Mouse (Mus musculus) hindbrain, embryonic 11.5 days (tissue): ENCODE data around the gene Fam71e1. TPM values are rescaled to one million over a fixed set of nuclear protein-coding genes. Genes with fewer than 3 reads are reported as not detected.

Experiments
- ATAC-seq: fragments of 200-750 bp; cut with Nextera tagmentation; 2 replicates; pipeline ENCODE4 v1.8.0; 2017; ENCODE audit warnings: mild to moderate bottlenecking, moderate TSS enrichment, moderate library complexity; ENCODE audit not compliant: low FRiP score
- DNase-seq: peaks from one replicate; pipeline ENCODE4 v3.0.0-alpha.2; 2015; ENCODE audit warnings: low spot score
- H3K27ac ChIP-seq: fragments of 300-500 bp; sonication (generic); 2 replicates; pipeline ENCODE4 v1.5.1; 2014; ENCODE audit warnings: mild to moderate bottlenecking, low read depth, low read length
- H3K27me3 ChIP-seq: fragments of 300-500 bp; sonication (generic); 2 replicates; pipeline ENCODE4 v1.6.1; 2014; ENCODE audit warnings: mild to moderate bottlenecking, low read length, moderate library complexity, mixed read lengths; ENCODE audit not compliant: control insufficient read depth, insufficient read depth
- H3K36me3 ChIP-seq: fragments of 300-500 bp; sonication (generic); 2 replicates; pipeline ENCODE4 v1.6.1; 2014; ENCODE audit warnings: mild to moderate bottlenecking, low read length, moderate library complexity, mixed read lengths; ENCODE audit not compliant: control insufficient read depth, insufficient read depth
- H3K4me1 ChIP-seq: fragments of 300-500 bp; sonication (generic); replicated peaks from 2 replicates; pipeline ENCODE4 v1.6.1; 2014; ENCODE audit warnings: low read length, mixed read lengths; ENCODE audit not compliant: control insufficient read depth, insufficient read depth
- H3K4me2 ChIP-seq: fragments of 300-500 bp; sonication (generic); replicated peaks from 2 replicates; pipeline ENCODE4 v1.6.1; 2014; ENCODE audit warnings: mild to moderate bottlenecking, low read depth, low read length
- H3K4me3 ChIP-seq: fragments of 300-500 bp; sonication (generic); 2 replicates; pipeline ENCODE4 v1.5.1; 2014; ENCODE audit warnings: low read depth, low read length
- H3K9ac ChIP-seq: fragments of 300-500 bp; sonication (generic); 2 replicates; pipeline ENCODE4 v1.6.1; 2014; ENCODE audit warnings: low read depth, low read length
- H3K9me3 ChIP-seq: fragments of 300-500 bp; sonication (generic); 2 replicates; pipeline ENCODE4 v1.6.1; 2016; ENCODE audit warnings: low read length; ENCODE audit not compliant: control insufficient read depth
- WGBS: fragments of 180-500 bp; shearing (Covaris S2); extraction: QIAGEN DNeasy Blood & Tissue Kit; methylation state at CpG from one replicate; pipeline ENCODE4 v1.1.7; 2014; 5-methylcytosine and 5-hydroxymethylcytosine counted together
- polyA plus RNA-seq: library from polyadenylated mRNA; unstranded; fragments of >200 nt; fragmentation: Nextera tagmentation; extraction: Ambion mirVana; gene quantifications from 2 replicates; pipeline ENCODE4 v1.2.1, GENCODE M21; 2014

Gene Fam71e1
- polyA plus RNA-seq, 1 experiment from 2014 or later: 20.6 TPM

DNA sequence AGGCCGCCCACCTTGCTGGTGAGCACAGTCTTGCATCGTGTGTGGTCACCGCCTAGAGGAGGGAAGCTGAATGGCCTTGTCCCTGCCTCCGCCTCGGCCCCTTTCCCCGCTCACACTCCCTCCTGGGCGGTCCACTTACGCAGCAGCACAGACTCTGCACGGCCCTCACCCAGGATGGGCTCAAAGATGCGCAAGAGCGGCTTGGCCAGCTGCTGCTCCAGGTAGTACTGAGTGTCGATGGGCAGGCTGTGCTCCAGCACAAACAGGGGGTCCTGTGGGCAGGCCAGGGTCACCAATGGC lies 37.3 kb downstream of the Fam71e1 start:
- ATAC-seq (no peak), DNase-seq (no peak)
- no peak overlapping the region for H3K4me3 ChIP-seq
- 0 out of 2 replicates have a peak, but pooled peaks cover 7% of the 10 kb centered on the region for H3K36me3 ChIP-seq
- no peaks in the 10 kb centered on the region for H3K4me1 ChIP-seq
- H3K27ac ChIP-seq: no peak overlapping the region
- no peaks in the 10 kb centered on the region for H3K9me3 ChIP-seq
- H3K27me3 ChIP-seq: peaks cover 3% of the 10 kb centered on the region; the same call in 1 of the 2 replicates
- WGBS: 69% methylated on average over 11 of the region's 12 CpGs
- no peak overlapping the region for H3K9ac ChIP-seq
- no peak overlapping the region for H3K4me2 ChIP-seq

DNA sequence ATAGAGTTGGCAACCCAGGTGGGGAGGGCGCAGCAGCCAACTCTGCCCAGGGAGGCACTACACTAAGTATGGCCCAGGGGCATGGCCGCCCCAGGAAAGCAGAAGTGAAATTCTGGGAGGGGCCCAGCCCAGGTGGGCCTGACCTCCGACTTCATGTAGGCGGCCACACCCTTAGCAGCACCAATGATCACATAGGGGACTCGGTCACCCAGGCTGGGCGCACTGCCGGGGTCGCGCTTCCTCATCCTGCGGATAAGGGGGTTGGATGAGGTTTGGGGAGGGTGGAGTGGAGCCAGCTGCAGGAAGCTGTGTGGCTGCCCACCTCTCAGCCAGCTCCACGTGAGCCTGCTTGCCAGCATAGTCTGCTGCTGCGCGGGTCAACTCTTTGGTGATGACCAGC lies 37.9 kb downstream of the Fam71e1 start:
- no peak for ATAC-seq
- Histone ChIP-seq H3K9me3 (no peaks in the 10 kb centered on the region), H3K27ac (no peak overlapping the region), H3K9ac (no peak overlapping the region), H3K4me2 (no peak overlapping the region), H3K27me3 (peaks cover 3% of the 10 kb centered on the region; the same call in 1 of the 2 replicates), H3K4me1 (no peaks in the 10 kb centered on the region), H3K4me3 (no peak overlapping the region), H3K36me3 (0 out of 2 replicates have a peak, but pooled peaks cover 7% of the 10 kb centered on the region)
- DNase-seq: no peak
- WGBS: 93% methylated on average over 13 of the region's 13 CpGs

DNA sequence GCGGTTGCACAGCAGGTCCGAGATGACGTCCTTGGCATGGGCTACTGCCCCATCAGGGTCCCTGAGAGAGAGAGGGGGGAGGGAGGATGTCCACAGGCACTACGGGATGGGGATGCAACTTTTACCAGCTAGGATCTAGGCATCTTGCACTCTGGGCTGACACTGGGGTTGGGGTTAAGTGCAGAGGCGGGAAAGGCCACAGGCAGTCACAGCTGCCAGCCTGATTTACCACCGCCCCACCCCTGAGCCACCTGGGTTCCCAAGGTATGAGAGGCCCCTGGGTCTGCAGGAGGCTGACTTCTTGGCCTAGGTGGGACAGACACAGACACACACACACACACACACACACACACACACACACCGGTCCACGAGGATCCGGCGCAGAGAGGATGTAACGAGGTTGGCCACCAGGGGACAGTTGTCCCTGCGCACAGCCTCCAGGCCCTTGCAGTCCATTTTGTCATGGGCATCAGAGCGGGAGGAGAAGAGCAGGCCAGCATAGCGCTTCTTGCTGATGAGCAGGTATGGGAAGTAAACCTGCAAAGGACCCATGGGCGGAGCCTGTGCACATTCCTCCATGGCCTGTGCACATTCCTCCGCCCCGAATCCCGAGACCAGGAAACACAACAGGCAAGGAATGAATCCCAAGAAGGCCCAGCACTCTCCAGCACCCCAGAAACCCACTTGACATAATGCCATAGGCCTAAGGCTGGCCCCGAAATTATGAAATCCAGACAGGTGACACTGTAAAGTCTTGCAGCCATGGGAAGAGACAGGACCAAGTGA lies 38.5 kb downstream of the Fam71e1 start:
- Histone ChIP-seq H3K27me3 (0 out of 2 replicates have a peak, but pooled peaks cover 3% of the 10 kb centered on the region), H3K9ac (no peak overlapping the region), H3K4me3 (no peak overlapping the region), H3K4me1 (no peaks in the 10 kb centered on the region), H3K4me2 (no peak overlapping the region), H3K36me3 (peaks cover 7% of the 10 kb centered on the region; the same call in 1 of the 2 replicates), H3K27ac (no peak overlapping the region), H3K9me3 (no peaks in the 10 kb centered on the region)
- ATAC-seq (no peak), DNase-seq (no peak)
- 90% methylated on average over 19 of the region's 19 CpGs for WGBS

DNA sequence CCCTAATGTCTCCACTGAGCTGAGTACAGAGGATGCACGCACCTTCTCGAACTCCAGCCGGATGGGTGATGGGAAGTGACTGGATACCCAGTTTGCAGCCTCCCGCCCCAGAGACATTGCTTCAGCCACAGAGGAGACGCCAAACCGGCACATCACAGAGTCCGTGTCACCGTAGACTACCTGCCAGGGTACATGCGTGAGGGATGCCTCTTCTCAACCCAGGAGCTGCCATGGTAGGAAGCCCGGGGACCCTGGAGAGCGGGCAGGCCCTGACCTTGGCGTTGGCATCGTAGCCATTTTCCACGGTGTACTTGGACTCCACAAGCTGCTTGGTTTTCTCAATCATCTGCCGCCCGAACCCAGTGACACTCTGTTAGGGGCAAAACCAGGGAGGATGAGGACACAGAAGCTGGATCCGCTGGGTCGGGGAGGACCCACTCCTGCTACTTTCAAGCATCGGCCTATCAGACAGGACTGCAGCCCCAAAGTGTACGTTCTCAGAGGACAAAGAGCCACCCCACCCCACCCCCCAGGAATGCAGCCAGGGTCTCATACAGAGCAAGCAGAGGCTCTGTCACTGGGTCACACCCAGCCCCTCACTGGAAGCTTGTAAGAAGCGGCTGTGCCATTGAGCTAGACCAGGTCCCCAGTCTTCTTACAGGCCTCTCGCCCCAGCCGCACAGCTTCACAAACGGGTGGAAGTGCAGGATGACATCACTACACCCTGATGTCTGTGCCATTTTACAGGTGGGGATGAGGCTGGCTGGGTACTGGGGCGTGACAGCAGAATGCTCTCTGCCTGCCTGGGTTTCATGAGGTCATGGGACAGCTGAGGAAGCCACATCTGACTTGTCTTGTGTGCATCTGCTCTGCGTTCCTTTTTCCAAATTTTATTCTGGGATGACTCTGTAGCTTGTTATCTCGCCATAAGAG lies 39.5 kb downstream of the Fam71e1 start:
- 93% methylated on average over 27 of the region's 27 CpGs for WGBS
- Histone ChIP-seq H3K27me3 (0 out of 2 replicates have a peak, but pooled peaks cover 3% of the 10 kb centered on the region), H3K36me3 (peaks cover 10% of the 10 kb centered on the region; the same call in 1 of the 2 replicates), H3K9me3 (no peaks in the 10 kb centered on the region), H3K4me3 (no peak overlapping the region), H3K4me1 (no peaks in the 10 kb centered on the region), H3K9ac (no peak overlapping the region), H3K4me2 (no peak overlapping the region), H3K27ac (no peak overlapping the region)
- ATAC-seq (no peak), DNase-seq (no peak)

DNA sequence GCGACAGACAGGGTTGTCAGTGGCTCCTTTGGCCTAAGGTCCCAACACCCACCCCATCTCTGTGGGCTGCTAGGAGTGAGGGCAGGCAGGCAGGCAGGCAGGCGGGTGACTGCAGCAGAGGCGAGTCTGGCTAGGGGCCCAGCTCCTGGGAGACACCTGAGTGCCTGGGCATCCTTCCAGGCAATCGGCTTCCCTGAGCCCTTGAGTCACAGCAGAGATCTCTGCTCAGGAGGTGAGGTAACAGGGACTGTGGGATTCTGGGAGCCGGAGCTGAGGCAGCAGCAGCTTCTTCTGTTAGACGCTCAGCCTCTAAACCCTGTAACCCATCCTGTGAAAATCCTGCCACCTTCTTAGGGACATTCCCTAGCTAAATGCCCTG lies 40.2 kb downstream of the Fam71e1 start:
- Histone ChIP-seq H3K4me3 (no peak overlapping the region), H3K27ac (no peak overlapping the region), H3K27me3 (no peaks in the 10 kb centered on the region), H3K4me2 (no peak overlapping the region), H3K4me1 (no peaks in the 10 kb centered on the region), H3K9me3 (no peaks in the 10 kb centered on the region), H3K36me3 (peaks cover 10% of the 10 kb centered on the region; the same call in 1 of the 2 replicates), H3K9ac (no peak overlapping the region)
- DNase-seq (no peak), ATAC-seq (no peak)
- 94% methylated on average over 6 of the region's 6 CpGs for WGBS

DNA sequence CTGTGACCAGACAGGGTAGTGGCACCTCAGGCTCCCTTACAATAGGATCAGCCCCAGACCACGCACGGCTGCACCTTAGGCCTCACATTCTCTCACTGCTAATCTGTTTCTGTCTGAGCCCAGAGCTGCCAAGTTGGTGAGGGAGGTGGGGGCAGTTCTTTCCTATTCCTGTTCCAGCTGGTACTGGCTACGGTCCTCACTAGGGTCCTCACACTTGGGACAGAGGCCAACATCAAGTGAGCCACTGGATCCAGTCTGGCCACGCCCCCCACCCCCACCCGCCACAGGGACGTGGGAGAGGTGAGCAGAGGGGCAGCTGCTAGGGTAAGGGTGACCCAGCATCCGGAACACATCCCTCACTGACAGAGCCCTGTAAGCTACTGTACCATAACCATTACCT lies 40.6 kb downstream of the Fam71e1 start:
- 91% methylated on average over 7 of the region's 7 CpGs for WGBS
- Histone ChIP-seq H3K4me2 (no peak overlapping the region), H3K4me3 (no peak overlapping the region), H3K27ac (no peak overlapping the region), H3K4me1 (no peaks in the 10 kb centered on the region), H3K36me3 (peaks cover 10% of the 10 kb centered on the region; the same call in 1 of the 2 replicates), H3K27me3 (no peaks in the 10 kb centered on the region), H3K9ac (no peak overlapping the region), H3K9me3 (no peaks in the 10 kb centered on the region)
- no peak for ATAC-seq
- no peak for DNase-seq

DNA sequence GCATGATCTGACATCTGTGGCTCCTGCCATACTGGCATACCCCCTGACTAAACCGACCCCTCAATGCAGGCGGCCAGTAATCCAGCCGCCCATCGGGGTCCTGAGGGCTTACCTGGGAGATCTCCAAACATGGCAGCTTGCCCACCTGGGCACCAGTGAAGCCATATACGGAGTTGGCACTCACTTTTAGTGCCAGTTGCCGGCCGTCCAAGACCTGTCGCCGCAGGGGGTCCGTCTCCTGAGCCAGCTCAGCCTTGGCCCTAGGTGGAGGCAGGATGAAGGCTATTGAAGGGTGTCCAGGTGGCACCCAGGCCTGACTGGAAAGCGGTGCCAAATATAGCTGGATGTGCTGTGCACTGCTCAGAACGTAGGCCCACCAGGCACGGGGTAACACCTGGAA lies 41.1 kb downstream of the Fam71e1 start:
- DNase-seq (no peak), ATAC-seq (no peak)
- no peaks in the 10 kb centered on the region for H3K9me3 ChIP-seq
- 94% methylated on average over 13 of the region's 13 CpGs for WGBS
- no peak overlapping the region for H3K27ac ChIP-seq
- no peaks in the 10 kb centered on the region for H3K4me1 ChIP-seq
- no peak overlapping the region for H3K4me3 ChIP-seq
- no peak overlapping the region for H3K9ac ChIP-seq
- no peak overlapping the region for H3K4me2 ChIP-seq
- no peaks in the 10 kb centered on the region for H3K27me3 ChIP-seq
- H3K36me3 ChIP-seq: peaks cover 10% of the 10 kb centered on the region; the same call in 1 of the 2 replicates

DNA sequence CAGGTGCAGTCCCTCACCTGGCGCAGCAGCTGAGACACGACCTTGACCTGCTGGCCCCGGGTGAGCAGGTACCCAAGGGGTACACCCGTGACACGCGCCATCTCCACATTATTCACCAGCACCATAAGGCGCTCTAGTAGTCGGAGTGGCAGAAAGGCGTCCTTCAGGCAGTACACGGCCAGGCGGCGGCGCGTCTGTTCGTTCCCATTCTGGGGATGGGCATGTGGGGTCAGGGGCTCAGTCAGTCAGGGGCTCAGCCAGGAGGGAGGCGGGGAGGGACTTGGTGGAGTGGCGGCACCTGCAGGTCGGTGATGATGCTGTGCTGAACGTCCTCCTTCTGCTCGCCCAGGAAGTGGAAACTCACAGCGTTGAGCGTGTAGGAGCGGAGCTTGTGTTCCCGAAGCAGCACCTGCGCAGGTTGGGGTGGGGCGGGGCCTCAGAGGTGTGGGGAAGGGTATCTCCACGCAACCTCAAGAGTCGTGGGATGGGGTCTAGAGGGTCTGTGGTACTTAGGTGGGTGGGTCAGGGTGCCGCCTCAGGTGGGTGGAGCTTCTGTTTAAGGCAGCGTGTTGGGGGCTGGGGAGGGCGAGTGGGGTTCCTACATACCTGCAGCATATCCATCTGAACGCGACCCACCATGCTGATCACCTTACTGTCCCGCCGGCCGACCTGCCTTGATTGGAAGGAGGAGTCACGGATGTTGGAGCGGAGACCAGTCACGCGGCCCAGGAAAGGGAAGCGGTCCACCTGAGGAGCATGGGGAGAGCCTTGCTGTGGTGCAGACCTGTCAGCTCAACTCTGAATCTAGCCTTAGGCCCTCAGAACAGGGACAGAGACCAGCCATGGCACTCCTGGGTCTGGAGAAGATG lies 42.6 kb downstream of the Fam71e1 start:
- 91% methylated on average over 41 of the region's 41 CpGs for WGBS
- Histone ChIP-seq H3K36me3 (peaks cover 7% of the 10 kb centered on the region; the same call in 1 of the 2 replicates), H3K27me3 (no peaks in the 10 kb centered on the region), H3K27ac (no peak overlapping the region), H3K9me3 (no peaks in the 10 kb centered on the region), H3K4me1 (no peaks in the 10 kb centered on the region), H3K4me2 (no peak overlapping the region), H3K4me3 (no peak overlapping the region), H3K9ac (no peak overlapping the region)
- ATAC-seq: no peak
- no peak for DNase-seq
